Mouse (Mus musculus) small intestine, adult 10 weeks (tissue): Measurements from ENCODE around the gene Gpr137. TPM values are rescaled to one million over a fixed set of nuclear protein-coding genes. Genes with fewer than 3 reads are reported as not detected.

Source experiments
- polyA plus RNA-seq: library from polyadenylated mRNA; stranded (reverse); fragments of 350-450 nt; fragmentation: Illumina TruSeq; extraction: RNeasy Lipid Tissue Mini Kit (QIAGEN cat#74804); gene quantifications from one replicate; pipeline ENCODE4 v1.2.3, GENCODE M21; 2014; ENCODE audit warnings: low replicate concordance

Gpr137 gene
- not detected for polyA plus RNA-seq

GRCm38 (mm10) chr19:6942249-6942691 lies at the start of gene Gpr137:
Gene Gpr137 (minus strand): TSS chr19:6942480.

GRCm38 (mm10) chr19:6987061-6987903 lies 45.0 kb upstream of the Gpr137 start, which contains the start of gene Vegfb:
Gene Vegfb (minus strand): TSS chr19:6987651.

GRCm38 (mm10) chr19:6980381-6981093 lies 38.3 kb upstream of the Gpr137 start, which contains the start of gene Fkbp2:
Gene Fkbp2 (minus strand): TSS chr19:6980501.

GRCm38 (mm10) chr19:6975537-6976521 lies 33.5 kb upstream of the Gpr137 start, which contains the start of gene Plcb3:
Gene Plcb3 (minus strand): TSS chr19:6976470.

GRCm38 (mm10) chr19:6974211-6975205 lies 32.2 kb upstream of the Gpr137 start, which contains the start of gene Ppp1r14b:
Gene Ppp1r14b (plus strand): TSS chr19:6974968.

GRCm38 (mm10) chr19:6941372-6942248 lies 670 bp downstream of the Gpr137 start, which contains the start of gene Bad:
Gene Bad (plus strand): TSS chr19:6941861.

GRCm38 (mm10) chr19:6934195-6934977 lies 7.9 kb downstream of the Gpr137 start, which contains the start of gene Kcnk4:
Gene Kcnk4 (minus strand): TSS chr19:6934515.

GRCm38 (mm10) chr19:6925307-6925573 lies 17.0 kb downstream of the Gpr137 start, which contains the start of gene Catsperz:
Gene Catsperz (minus strand): TSS chr19:6925380.

GRCm38 (mm10) chr19:6921647-6922567 lies 20.4 kb downstream of the Gpr137 start, which contains the start of gene Esrra:
Gene Esrra (minus strand): TSS chr19:6921813.

GRCm38 (mm10) chr19:6909507-6910289 lies 32.6 kb downstream of the Gpr137 start, which contains the start of the genes Trmt112 and Prdx5:
Gene Trmt112 (plus strand): TSS chr19:6909698.
Gene Prdx5 (minus strand): TSS chr19:6910106.

Other genes with a start within 250 kb of the Gpr137 start
- not detected for gene Rps6ka4, start 101.8 kb downstream of the Gpr137 start, polyA plus RNA-seq
- not detected for gene Ccdc88b, start 84.3 kb downstream of the Gpr137 start, polyA plus RNA-seq
- gene Trmt112, start 32.8 kb downstream of the Gpr137 start, polyA plus RNA-seq: 6.8 TPM
- gene Prdx5, start 32.4 kb downstream of the Gpr137 start, polyA plus RNA-seq: 30.6 TPM
- 16.2 TPM for gene Esrra, start 20.7 kb downstream of the Gpr137 start, polyA plus RNA-seq
- gene Catsperz, start 17.1 kb downstream of the Gpr137 start, polyA plus RNA-seq: not detected
- gene Kcnk4, start 8.0 kb downstream of the Gpr137 start, polyA plus RNA-seq: not detected
- gene Bad, start 619 bp downstream of the Gpr137 start, polyA plus RNA-seq: 0.41 TPM
- gene Ppp1r14b, start 32.5 kb upstream of the Gpr137 start, polyA plus RNA-seq: 4.2 TPM
- 18.0 TPM for gene Plcb3, start 34.0 kb upstream of the Gpr137 start, polyA plus RNA-seq
- gene Fkbp2, start 38.0 kb upstream of the Gpr137 start, polyA plus RNA-seq: 7.6 TPM
- gene Vegfb, start 45.2 kb upstream of the Gpr137 start, polyA plus RNA-seq: 1.9 TPM
- gene Dnajc4, start 50.1 kb upstream of the Gpr137 start, polyA plus RNA-seq: not detected
- gene Nudt22, start 53.6 kb upstream of the Gpr137 start, polyA plus RNA-seq: not detected
- gene Trpt1, start 53.7 kb upstream of the Gpr137 start, polyA plus RNA-seq: 0.41 TPM
- 0.15 TPM for gene Fermt3, start 77.0 kb upstream of the Gpr137 start, polyA plus RNA-seq
- gene Stip1, start 97.5 kb upstream of the Gpr137 start, polyA plus RNA-seq: 19.6 TPM
- 1.7 TPM for gene Macrod1, start 114.3 kb upstream of the Gpr137 start, polyA plus RNA-seq
- not detected for gene Flrt1, start 163.2 kb upstream of the Gpr137 start, polyA plus RNA-seq